Mouse (Mus musculus) mouse trophoblast stem cell (cell line): Measurements from ENCODE around the gene Ccl6.

ENCODE experiments used
- in situ Hi-C, 2 experiments: fragments of 300-500 bp; cut with MseI, MboI; formaldehyde crosslinking; loops; 2 replicates in 1 of 2; 3 replicates in 1 of 2; pipeline ENCODE4 v1.15.1; 2025

The Ccl6 gene

GRCm38 (mm10) chr11:83592853-83593252 lies at the start of gene Ccl6:
Gene Ccl6, minus strand, starts transcription at chr11:83593087.
- in situ Hi-C loops = no loop called here

GRCm38 (mm10) chr11:83641216-83641615 lies 48.3 kb upstream of the Ccl6 start:
- in situ Hi-C loops = no loop called here

- in situ Hi-C loops = no loop called here
Measured at GRCm38 (mm10) chr11:83640141-83640540, 47.3 kb upstream of the Ccl6 start.

GRCm38 (mm10) chr11:83639533-83639932 lies 46.6 kb upstream of the Ccl6 start:
- in situ Hi-C loops = loop anchor here in 1 of 2 experiments (5.0 kb wide), 1 partner anchor 82 kb away; no protein-coding TSS in a partner anchor

- in situ Hi-C loops = loop anchor here in 1 of 2 experiments (5.0 kb wide), 1 partner anchor 82 kb away; no protein-coding TSS in a partner anchor
Measured at GRCm38 (mm10) chr11:83638934-83639333, 46.0 kb upstream of the Ccl6 start.

- in situ Hi-C loops = loop anchor here in 1 of 2 experiments (5.0 kb wide), 1 partner anchor 79 kb away; no protein-coding TSS in a partner anchor
Measured at GRCm38 (mm10) chr11:83636742-83637235, 43.9 kb upstream of the Ccl6 start.

GRCm38 (mm10) chr11:83634898-83635297 lies 42.0 kb upstream of the Ccl6 start:
- in situ Hi-C loops = loop anchor here (5.0 kb wide), 1 partner anchor 78 kb away; no protein-coding TSS in a partner anchor

GRCm38 (mm10) chr11:83634425-83634824 lies 41.5 kb upstream of the Ccl6 start:
- in situ Hi-C loops = loop anchor here in 1 of 2 experiments (5.0 kb wide), 1 partner anchor 77 kb away; no protein-coding TSS in a partner anchor

- in situ Hi-C loops = loop anchor here in 1 of 2 experiments (5.0 kb wide), 1 partner anchor 75 kb away; no protein-coding TSS in a partner anchor
Measured at GRCm38 (mm10) chr11:83632744-83633143, 39.9 kb upstream of the Ccl6 start.

GRCm38 (mm10) chr11:83631065-83631464 lies 38.2 kb upstream of the Ccl6 start:
- in situ Hi-C loops = loop anchor here in 1 of 2 experiments (5.0 kb wide), 1 partner anchor 74 kb away; no protein-coding TSS in a partner anchor

- in situ Hi-C loops = loop anchor here in 1 of 2 experiments (5.0 kb wide), 1 partner anchor 73 kb away; no protein-coding TSS in a partner anchor
Measured at GRCm38 (mm10) chr11:83630630-83631029, 37.7 kb upstream of the Ccl6 start.

GRCm38 (mm10) chr11:83628808-83629207 lies 35.9 kb upstream of the Ccl6 start:
- in situ Hi-C loops = no loop called here

- in situ Hi-C loops = no loop called here
Measured at GRCm38 (mm10) chr11:83623586-83623985, 30.7 kb upstream of the Ccl6 start.

- in situ Hi-C loops = no loop called here
Measured at GRCm38 (mm10) chr11:83619037-83619436, 26.1 kb upstream of the Ccl6 start.

- in situ Hi-C loops = no loop called here
Measured at GRCm38 (mm10) chr11:83618238-83618637, 25.4 kb upstream of the Ccl6 start.

- in situ Hi-C loops = no loop called here
Measured at GRCm38 (mm10) chr11:83616586-83616985, 23.7 kb upstream of the Ccl6 start.

GRCm38 (mm10) chr11:83610900-83611299 lies 18.0 kb upstream of the Ccl6 start:
- in situ Hi-C loops = no loop called here

- in situ Hi-C loops = no loop called here
Measured at GRCm38 (mm10) chr11:83606396-83606795, 13.5 kb upstream of the Ccl6 start.

- in situ Hi-C loops = no loop called here
Measured at GRCm38 (mm10) chr11:83605535-83605934, 12.6 kb upstream of the Ccl6 start.

GRCm38 (mm10) chr11:83604698-83605097 lies 11.8 kb upstream of the Ccl6 start:
- in situ Hi-C loops = no loop called here

- in situ Hi-C loops = no loop called here
Measured at GRCm38 (mm10) chr11:83603399-83603798, 10.5 kb upstream of the Ccl6 start.

GRCm38 (mm10) chr11:83600576-83600975 lies 7.7 kb upstream of the Ccl6 start:
- in situ Hi-C loops = no loop called here

GRCm38 (mm10) chr11:83598991-83599390 lies 6.1 kb upstream of the Ccl6 start:
- in situ Hi-C loops = no loop called here
